Mouse (Mus musculus) ES-CJ7 (cell line): ENCODE data around the gene Hist2h3c1.
"Not testable (repeated sequence)": the region's sequence is repeated elsewhere in the genome, so short reads cannot be mapped to it uniquely, and the experiment has no call there.

ENCODE experiments used
- DNase-seq: peaks from one replicate; pipeline ENCODE4 v3.0.0; 2011; ENCODE audit warnings: low read depth, low spot score

Hist2h3c1 gene

DNA sequence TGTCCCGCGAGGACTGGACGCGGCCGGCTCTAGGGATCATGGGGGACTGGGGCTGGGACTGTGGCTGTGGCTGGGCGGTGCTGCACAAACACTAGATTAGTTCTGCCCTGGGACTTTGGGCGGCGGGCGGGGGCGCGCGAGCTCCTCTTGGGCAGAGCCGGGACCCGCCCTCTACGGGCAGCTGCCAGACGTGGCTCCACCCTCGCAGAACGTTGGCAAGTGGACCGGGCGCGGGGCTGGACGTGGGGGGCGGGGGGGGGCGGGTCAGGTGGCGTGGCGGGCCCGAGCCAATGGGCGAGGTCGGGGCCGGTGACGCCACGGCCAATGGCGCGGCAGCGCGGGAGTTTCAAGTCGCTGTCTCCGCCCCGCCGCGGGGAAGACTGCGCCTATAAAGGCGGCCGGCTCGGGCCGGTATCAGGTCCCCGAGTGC, at the start of gene Hist2h3c1:
Gene Hist2h3c1 (plus strand): TSS at position 259 of the 430 bp plus-strand sequence.
- DNase-seq: not testable (repeated sequence)

GRCm38 (mm10) chr3:96197129-96197749, 49.2 kb upstream of the Hist2h3c1 start:
- peak; percentile 92 for DNase-seq

DNA sequence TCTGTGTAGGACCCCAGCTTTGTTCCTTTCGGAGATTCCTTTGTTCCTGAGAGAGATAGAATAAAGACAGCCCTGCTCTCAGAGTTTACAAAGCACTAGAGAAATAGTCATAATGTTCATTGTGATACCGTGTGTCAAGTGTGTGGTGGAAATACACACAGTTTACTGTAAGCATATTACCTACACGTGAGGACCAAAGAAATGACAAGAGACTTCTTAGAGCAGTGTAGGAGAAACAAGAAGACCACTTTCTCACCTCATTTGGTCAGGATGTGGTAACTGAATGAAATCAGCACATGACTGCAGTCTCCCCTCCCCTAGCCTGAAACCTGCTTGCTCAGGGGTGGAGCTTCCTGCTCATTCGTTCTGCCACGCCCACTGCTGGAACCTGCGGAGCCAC, 48.3 kb upstream of the Hist2h3c1 start:
- DNase-seq: peak; percentile 57

DNA sequence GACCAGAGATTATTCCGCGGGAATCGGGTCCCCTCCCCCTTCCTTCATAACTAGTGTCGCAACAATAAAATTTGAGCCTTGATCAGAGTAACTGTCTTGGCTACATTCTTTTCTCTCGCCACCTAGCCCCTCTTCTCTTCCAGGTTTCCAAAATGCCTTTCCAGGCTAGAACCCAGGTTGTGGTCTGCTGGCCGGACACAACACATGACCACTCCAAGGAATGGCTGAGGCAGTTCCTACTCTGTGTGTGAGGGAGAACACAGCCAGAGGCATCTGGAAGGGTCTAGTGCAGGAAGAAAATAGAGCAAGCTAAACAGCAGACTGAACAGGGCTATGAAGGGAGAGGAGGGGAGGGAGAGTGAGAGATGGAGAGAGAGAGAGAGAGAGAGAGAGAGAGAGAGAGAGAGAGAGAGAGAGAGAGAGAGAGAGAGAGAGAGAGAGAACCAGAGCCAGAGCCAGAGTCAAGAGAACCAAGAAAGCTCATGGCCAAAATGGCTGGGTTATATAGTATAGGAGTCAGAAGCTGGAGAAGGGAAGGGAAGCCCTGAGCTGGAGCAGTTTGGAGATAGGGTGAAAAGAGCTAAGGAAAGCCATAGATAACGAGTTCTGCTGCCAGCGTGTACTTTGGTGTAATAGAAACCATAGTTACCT, 47.8 kb upstream of the Hist2h3c1 start:
- DNase-seq: not testable (repeated sequence)

DNA sequence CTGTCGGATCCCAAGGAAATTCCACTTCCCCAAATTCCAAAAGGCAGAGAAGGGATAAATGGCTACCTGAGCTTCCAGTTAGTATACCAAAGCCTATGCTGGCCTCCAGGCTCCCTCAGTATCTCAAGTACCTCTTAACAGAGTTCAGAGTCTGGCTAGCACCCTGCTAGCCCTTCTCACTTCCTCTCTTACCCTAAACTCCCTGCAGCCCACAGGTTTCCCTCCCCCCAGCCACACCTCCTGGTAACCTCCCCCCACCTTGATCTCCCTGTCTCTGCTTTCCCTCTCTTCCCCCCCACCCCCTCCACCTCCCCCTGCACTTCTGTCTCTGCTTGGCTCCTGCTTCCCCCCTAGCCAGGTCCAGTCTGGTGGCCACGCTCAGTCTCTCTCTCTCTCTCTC, 46.8 kb upstream of the Hist2h3c1 start:
- no peak for DNase-seq

DNA sequence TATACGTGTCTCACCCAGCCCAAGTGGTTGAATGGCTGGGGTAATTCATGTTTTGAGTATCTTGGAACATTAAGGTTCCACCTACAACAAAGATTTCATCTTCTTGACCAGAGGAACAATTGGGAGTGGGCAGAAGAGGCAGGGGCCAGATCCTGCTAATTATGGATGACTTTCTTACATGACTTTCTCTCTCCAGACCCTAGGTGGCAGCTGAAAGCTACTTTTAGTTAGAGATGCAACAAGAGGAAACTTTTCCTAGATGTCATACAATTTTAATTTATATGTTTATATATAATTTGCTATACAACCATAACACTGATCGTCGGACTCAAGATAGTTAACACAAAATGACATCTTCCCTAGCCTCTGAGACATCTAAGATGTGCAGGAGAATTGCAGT, 38.7 kb upstream of the Hist2h3c1 start:
- DNase-seq: no peak

GRCm38 (mm10) chr3:96209242-96209641, 37.2 kb upstream of the Hist2h3c1 start:
- DNase-seq: peak; percentile 45

DNA sequence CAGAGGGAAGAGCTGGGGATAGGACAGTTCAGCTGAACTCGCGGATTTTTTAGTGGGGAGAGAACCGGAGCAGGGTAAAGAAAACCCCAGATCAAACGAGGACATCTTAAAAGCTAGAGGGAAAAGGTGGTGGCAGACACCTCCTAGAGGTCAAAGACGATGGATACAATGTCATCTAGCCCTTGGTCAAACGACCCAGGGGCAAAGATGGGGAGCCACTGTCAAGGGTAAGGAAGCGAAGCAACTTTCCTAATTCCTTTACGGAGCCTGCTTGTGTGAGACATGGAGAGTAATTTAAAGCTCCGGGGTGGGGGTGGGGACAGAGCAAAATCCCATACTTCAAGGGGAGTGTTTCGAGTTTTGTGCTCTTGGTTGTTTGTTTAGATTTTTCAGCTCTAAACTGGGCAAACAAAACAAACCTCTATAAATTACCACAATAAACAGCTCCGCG, 27.3 kb upstream of the Hist2h3c1 start:
- DNase-seq: peak; percentile 74

GRCm38 (mm10) chr3:96219661-96220130, 26.8 kb upstream of the Hist2h3c1 start, which contains the start of the genes Bola1 and Hist2h2ab:
Gene Bola1 (minus strand): TSS chr3:96219709.
Gene Hist2h2ab (plus strand): TSS chr3:96219865.
- peak; percentile 91 for DNase-seq

DNA sequence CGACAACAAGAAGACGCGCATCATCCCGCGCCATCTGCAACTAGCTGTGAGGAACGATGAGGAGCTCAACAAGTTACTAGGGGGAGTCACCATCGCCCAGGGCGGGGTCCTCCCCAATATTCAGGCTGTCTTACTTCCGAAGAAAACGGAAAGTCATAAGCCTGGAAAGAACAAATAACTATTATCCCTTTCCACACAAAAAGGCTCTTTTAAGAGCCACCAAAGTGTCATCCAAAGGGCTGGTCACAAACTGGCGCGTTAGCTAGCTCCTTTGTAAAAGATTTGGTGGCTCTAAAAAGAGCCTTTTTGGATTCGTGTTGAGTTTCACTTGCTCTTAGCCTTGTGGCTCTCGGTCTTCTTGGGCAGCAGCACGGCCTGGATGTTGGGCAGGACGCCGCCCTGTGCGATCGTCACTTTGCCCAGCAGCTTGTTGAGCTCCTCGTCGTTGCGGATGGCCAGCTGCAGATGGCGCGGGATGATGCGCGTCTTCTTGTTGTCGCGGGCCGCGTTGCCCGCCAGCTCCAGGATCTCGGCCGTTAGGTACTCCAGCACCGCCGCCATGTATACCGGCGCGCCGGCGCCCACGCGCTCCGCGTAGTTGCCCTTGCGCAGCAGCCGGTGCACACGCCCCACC, 26.2 kb upstream of the Hist2h3c1 start:
- DNase-seq: peak; percentile 76

DNA sequence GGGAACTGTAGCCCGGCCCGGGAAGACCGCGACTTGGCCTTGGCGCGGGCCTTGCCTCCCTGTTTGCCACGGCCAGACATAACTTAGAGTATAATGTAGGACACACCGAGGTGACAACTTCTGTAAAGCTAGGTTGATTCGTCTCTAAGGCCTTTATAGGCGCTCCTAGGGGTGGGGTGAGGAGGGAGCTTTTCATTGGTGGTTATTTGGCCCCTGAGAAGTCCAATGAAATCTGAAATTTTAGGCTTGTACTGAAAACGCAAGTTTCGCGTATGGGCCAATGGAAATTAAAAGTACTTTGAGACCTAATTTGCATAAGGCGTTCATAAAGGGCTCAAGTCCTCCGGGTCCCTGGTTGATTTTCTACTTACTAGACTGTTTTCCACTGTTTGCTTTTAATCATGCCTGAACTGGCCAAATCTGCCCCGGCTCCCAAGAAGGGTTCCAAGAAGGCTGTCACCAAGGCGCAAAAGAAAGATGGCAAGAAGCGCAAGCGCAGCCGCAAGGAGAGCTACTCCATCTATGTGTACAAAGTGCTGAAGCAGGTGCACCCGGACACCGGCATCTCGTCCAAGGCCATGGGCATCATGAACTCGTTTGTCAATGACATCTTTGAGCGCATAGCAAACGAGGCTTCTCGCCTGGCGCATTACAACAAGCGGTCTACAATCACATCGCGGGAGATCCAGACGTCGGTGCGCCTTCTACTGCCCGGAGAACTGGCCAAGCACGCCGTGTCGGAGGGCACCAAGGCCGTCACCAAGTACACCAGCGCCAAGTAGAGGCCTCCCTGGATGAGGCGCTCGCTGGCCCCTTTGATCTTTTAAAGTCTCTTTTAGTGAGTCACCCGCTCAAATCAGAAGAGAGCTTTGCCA, 25.5 kb upstream of the Hist2h3c1 start, which contains the start of the genes Hist2h2ac and Hist2h2be:
Gene Hist2h2ac (minus strand): TSS at position 116 of the 875 bp plus-strand sequence.
Gene Hist2h2be (plus strand): TSS at position 355 of the 875 bp plus-strand sequence.
- DNase-seq: peak; percentile 96

GRCm38 (mm10) chr3:96221640-96222038, 24.8 kb upstream of the Hist2h3c1 start:
- DNase-seq: no peak

GRCm38 (mm10) chr3:96222774-96223173, 23.7 kb upstream of the Hist2h3c1 start:
- no peak for DNase-seq

DNA sequence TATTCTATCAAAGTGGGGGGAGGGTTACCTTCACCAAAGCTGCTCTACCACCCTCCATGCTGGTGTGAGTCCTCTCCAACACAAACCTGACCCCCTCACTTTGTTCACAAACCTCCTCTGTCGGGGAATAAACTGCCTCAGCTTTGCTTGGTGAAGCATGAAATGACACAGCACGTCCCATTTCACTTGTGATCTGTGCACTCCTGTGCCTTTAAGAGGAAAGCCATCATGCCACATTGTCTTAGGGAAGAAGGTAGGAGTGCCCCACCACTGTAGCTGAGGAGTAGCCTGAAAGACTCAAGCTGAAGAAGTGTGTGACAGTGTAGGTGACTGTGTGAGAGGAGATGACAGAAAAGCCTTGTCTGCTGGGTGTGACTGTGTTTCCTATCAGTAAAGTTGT, 21.1 kb upstream of the Hist2h3c1 start:
- DNase-seq: no peak

GRCm38 (mm10) chr3:96226695-96227648, 19.5 kb upstream of the Hist2h3c1 start:
- no peak for DNase-seq

GRCm38 (mm10) chr3:96228828-96229227, 17.7 kb upstream of the Hist2h3c1 start:
- no peak for DNase-seq

- DNase-seq: no peak
These were observed 16.1 kb upstream of the Hist2h3c1 start for GRCm38 (mm10) chr3:96230404-96230803.

DNA sequence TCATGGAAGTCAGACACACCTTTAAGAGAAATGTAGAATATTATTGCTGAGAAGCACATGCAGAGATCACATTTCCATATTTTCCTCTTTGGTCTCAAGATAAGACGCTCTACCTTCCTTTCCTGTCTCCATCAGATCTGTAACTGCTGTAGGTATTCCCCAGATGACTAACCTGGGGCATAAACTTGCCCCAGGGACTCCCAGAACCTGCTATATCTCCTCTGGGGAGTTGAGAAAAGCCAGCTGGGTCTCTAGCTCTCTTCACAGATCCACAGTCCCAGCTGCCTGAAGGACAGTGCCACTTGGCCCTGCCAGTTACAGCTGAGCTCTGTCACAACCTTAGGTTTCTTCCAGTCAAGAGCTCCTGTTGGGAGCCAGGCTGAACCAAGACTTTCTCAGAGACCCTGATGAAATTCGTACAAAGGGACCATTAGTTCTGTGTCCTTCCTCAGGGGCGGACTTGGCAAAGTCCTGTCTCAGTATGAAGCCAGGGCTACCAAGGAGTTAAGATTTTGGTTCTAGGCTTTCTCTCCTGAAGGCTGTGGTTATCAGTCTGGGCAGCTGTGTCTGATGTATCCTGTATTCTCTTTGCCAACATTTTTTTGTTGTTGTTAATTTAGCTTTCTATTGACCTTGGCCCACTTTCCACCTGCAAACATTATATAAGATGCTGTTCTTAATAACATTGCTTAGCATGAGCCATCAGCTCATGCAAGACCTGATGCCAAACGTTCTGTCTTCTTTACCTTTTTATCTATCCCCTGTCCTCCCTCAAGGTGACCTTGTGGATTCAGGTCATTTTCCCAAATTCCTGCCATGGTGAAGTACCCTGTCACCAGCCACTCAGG, 15.4 kb upstream of the Hist2h3c1 start:
- no peak for DNase-seq

GRCm38 (mm10) chr3:96231758-96232120, 14.7 kb upstream of the Hist2h3c1 start:
- DNase-seq: no peak
